Mouse (Mus musculus): ENCODE results near the gene Chpf.

Gene Chpf

GRCm38 (mm10) chr1:75478916-75479634, at the start of gene Chpf, which contains the start of gene Tmem198:
Gene Chpf, minus strand, starts transcription at chr1:75479307.
Gene Tmem198, plus strand, starts transcription at chr1:75479532.
- peak; percentile 98 for DNase-seq

- DNase-seq, result no peak
Measured at GRCm38 (mm10) chr1:75524679-75525078, 45.6 kb upstream of the Chpf start.

- peak; percentile 88 for DNase-seq
Measured at GRCm38 (mm10) chr1:75521321-75522031, 42.4 kb upstream of the Chpf start, which contains the start of gene Stk11ip. Gene Stk11ip, plus strand, starts transcription at chr1:75521529.

- DNase-seq, result no peak
Measured at GRCm38 (mm10) chr1:75519576-75519975, 40.5 kb upstream of the Chpf start.

GRCm38 (mm10) chr1:75518427-75518826, 39.3 kb upstream of the Chpf start:
- no peak for DNase-seq

- DNase-seq, result no peak
Measured at GRCm38 (mm10) chr1:75517984-75518383, 38.9 kb upstream of the Chpf start.

GRCm38 (mm10) chr1:75516703-75517380, 37.7 kb upstream of the Chpf start:
- no peak for DNase-seq

- no peak for DNase-seq
Measured at GRCm38 (mm10) chr1:75512550-75512949, 33.4 kb upstream of the Chpf start.

GRCm38 (mm10) chr1:75511437-75512210, 32.5 kb upstream of the Chpf start:
- DNase-seq, result no peak

GRCm38 (mm10) chr1:75510154-75510553, 31.0 kb upstream of the Chpf start:
- no peak for DNase-seq

- no peak for DNase-seq
Measured at GRCm38 (mm10) chr1:75509586-75509985, 30.5 kb upstream of the Chpf start.

- DNase-seq, result peak; percentile 57
Measured at GRCm38 (mm10) chr1:75507006-75507405, 27.9 kb upstream of the Chpf start, which contains the start of gene Inha. Gene Inha, plus strand, starts transcription at chr1:75507077.

GRCm38 (mm10) chr1:75505956-75506831, 27.1 kb upstream of the Chpf start, which contains the start of gene Obsl1:
Gene Obsl1, minus strand, starts transcription at chr1:75506452.
- DNase-seq, result peak; percentile 70

GRCm38 (mm10) chr1:75505159-75505955, 26.2 kb upstream of the Chpf start:
- peak; percentile 91 for DNase-seq

- DNase-seq, result peak; percentile 12
Measured at GRCm38 (mm10) chr1:75504256-75505045, 25.3 kb upstream of the Chpf start.

- no peak for DNase-seq
Measured at GRCm38 (mm10) chr1:75503651-75503980, 24.5 kb upstream of the Chpf start.

GRCm38 (mm10) chr1:75502945-75503650, 24.0 kb upstream of the Chpf start:
- DNase-seq, result peak; percentile 41

GRCm38 (mm10) chr1:75501905-75502304, 22.8 kb upstream of the Chpf start:
- DNase-seq, result no peak

- no peak for DNase-seq
Measured at GRCm38 (mm10) chr1:75499441-75499840, 20.3 kb upstream of the Chpf start.
